Mouse (Mus musculus) hindbrain, embryonic 12.5 days (tissue): ENCODE measurements at regions not wholly inside any gene's neighbourhood (a gene's known extent, or its start where the extent isn't known, plus 50 kb on each side); places are given as distances from the start of the nearest gene placed in this dataset.

ENCODE experiments used
- ATAC-seq: fragments of 200-750 bp; cut with Nextera tagmentation; 2 replicates; pipeline ENCODE4 v1.8.0; 2017; ENCODE audit warnings: moderate TSS enrichment; ENCODE audit not compliant: low FRiP score
- H3K27ac ChIP-seq: fragments of 300-500 bp; sonication (generic); 2 replicates; pipeline ENCODE4 v1.5.1; 2016; ENCODE audit warnings: mild to moderate bottlenecking
- H3K27me3 ChIP-seq: fragments of 300-500 bp; sonication (generic); 2 replicates; pipeline ENCODE4 v1.6.1; 2016; ENCODE audit warnings: mild to moderate bottlenecking
- H3K36me3 ChIP-seq: fragments of 300-500 bp; sonication (generic); 2 replicates; pipeline ENCODE4 v1.6.1; 2016; ENCODE audit warnings: mild to moderate bottlenecking
- H3K4me1 ChIP-seq: fragments of 300-500 bp; sonication (generic); 2 replicates; pipeline ENCODE4 v1.6.1; 2016
- H3K4me2 ChIP-seq: fragments of 300-500 bp; sonication (generic); replicated peaks from 2 replicates; pipeline ENCODE4 v1.6.1; 2016; ENCODE audit warnings: mild to moderate bottlenecking
- H3K4me3 ChIP-seq: fragments of 300-500 bp; sonication (generic); 2 replicates; pipeline ENCODE4 v1.5.1; 2016; ENCODE audit warnings: mild to moderate bottlenecking
- H3K9ac ChIP-seq: fragments of 300-500 bp; sonication (generic); 2 replicates; pipeline ENCODE4 v1.6.1; 2016; ENCODE audit warnings: mild to moderate bottlenecking, moderate library complexity
- H3K9me3 ChIP-seq: fragments of 300-500 bp; sonication (generic); replicated peaks from 2 replicates; pipeline ENCODE4 v1.6.1; 2016; ENCODE audit warnings: mild to moderate bottlenecking
- WGBS: fragments of 180-500 bp; shearing (Covaris S2); methylation state at CpG from one replicate; pipeline ENCODE4 v1.1.7; 2016; 5-methylcytosine and 5-hydroxymethylcytosine counted together

DNA sequence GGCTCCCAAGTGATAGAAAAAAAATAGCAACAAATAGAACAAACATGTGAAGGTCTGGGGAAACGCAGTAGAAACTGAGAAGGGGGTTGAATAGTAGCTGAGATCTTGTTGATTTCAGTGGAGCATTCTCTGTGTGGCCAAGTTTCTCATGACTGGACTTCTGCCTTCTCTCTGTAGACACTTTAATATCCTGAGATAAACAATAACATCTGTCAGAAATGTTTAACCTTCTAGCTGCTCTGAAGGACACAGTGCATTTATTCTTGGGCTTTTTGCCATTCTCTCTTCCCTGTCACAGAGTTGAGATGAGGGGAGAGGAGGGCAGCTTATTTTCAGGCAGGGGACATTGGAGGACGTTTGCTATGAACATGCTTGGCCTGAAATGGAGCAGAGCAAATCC, 467.9 kb downstream of the Kctd12 start:
- no peak for ATAC-seq
- Histone ChIP-seq H3K4me2 (no peak overlapping the region), H3K9ac (no peak overlapping the region), H3K4me3 (no peak overlapping the region), H3K9me3 (no peaks in the 10 kb centered on the region), H3K36me3 (no peaks in the 10 kb centered on the region), H3K27ac (no peak overlapping the region), H3K4me1 (peaks cover 3% of the 10 kb centered on the region), H3K27me3 (no peaks in the 10 kb centered on the region)
- 52% methylated on average over 2 of the region's 2 CpGs for WGBS

GRCm38 (mm10) chr14:102512651-102513050, 469.8 kb downstream of the Kctd12 start:
- WGBS, result 76% methylated on average over 3 of the region's 3 CpGs
- Histone ChIP-seq H3K36me3 (no peaks in the 10 kb centered on the region), H3K4me1 (peaks cover 3% of the 10 kb centered on the region), H3K9me3 (no peaks in the 10 kb centered on the region), H3K4me2 (no peak overlapping the region), H3K4me3 (no peak overlapping the region), H3K9ac (no peak overlapping the region), H3K27ac (no peak overlapping the region), H3K27me3 (no peaks in the 10 kb centered on the region)
- no peak for ATAC-seq

DNA sequence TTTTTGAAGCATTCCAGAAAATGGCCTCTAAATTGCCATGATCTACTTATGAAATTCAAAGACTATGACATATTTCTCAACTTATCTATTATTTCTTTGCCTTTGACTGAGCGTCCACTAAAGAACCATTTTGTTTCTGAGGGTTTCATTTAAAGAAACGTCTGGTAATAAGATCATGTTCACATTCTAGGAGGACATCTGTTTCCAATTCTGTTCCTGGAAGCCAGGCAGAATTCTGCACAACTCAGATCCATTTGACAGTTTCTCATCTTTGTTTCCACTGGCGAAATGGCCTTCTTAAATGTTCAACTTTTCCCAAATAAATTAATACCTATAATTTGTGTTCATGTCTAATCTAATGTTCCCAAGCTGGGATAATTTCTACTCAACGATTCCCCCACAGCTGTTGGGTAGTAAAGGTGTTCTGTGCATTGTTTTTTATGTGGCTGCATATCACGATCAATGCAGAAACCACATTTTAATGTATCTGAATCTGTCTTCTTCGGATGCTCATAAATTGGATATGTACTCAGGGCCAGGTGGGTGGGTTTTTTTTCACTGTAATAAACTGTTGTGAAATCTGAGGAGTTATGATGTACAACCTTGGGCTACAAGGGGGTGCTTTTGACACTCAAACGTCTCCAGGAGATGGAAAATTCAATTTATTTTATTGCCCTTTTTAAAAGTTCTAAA, 470.6 kb downstream of the Kctd12 start:
- H3K27me3 ChIP-seq, result no peaks in the 10 kb centered on the region
- no peak for ATAC-seq
- no peak overlapping the region for H3K4me3 ChIP-seq
- no peaks in the 10 kb centered on the region for H3K36me3 ChIP-seq
- H3K4me1 ChIP-seq, result peaks cover 1% of the 10 kb centered on the region
- no peaks in the 10 kb centered on the region for H3K9me3 ChIP-seq
- no peak overlapping the region for H3K27ac ChIP-seq
- H3K4me2 ChIP-seq, result no peak overlapping the region
- H3K9ac ChIP-seq, result no peak overlapping the region
- 66% methylated on average over 7 of the region's 7 CpGs for WGBS

DNA sequence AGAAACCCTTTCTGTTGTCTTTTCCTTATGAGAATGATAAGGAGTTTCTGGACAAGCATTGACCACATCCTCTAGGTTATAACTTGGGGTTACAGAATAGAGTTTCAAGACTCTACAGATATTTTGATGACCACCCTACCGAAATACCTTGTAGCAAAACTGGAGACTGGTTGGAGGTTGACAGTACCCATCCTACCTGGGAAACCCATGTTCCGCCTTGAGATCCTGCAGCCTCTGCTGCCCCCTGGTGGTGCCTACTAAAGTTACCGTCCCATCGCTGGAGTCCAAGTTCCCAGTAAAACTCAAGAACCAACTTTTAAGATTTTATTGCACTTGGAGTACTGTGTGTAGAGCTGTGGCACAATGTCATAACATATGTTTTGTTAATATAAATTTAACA, 472.1 kb downstream of the Kctd12 start:
- peak; percentile 40; the same call in 1 of the 2 replicates for ATAC-seq

GRCm38 (mm10) chr14:102505696-102506321, 476.6 kb downstream of the Kctd12 start:
- WGBS, result 83% methylated on average over 3 of the region's 3 CpGs
- no peak for ATAC-seq
- H3K4me3 ChIP-seq, result no peak overlapping the region
- no peak overlapping the region for H3K27ac ChIP-seq
- no peaks in the 10 kb centered on the region for H3K9me3 ChIP-seq
- no peaks in the 10 kb centered on the region for H3K27me3 ChIP-seq
- H3K4me1 ChIP-seq, result no peaks in the 10 kb centered on the region
- no peak overlapping the region for H3K4me2 ChIP-seq
- H3K9ac ChIP-seq, result no peak overlapping the region
- no peaks in the 10 kb centered on the region for H3K36me3 ChIP-seq

More for the DNA sequence above, 472.1 kb downstream of the Kctd12 start:
- no peak overlapping the region for H3K9ac ChIP-seq
- no peak overlapping the region for H3K4me2 ChIP-seq
- H3K9me3 ChIP-seq, result no peaks in the 10 kb centered on the region
- no peaks in the 10 kb centered on the region for H3K4me1 ChIP-seq
- WGBS, result 34% methylated on average over 4 of the region's 4 CpGs
- H3K4me3 ChIP-seq, result no peak overlapping the region
- H3K36me3 ChIP-seq, result no peaks in the 10 kb centered on the region
- H3K27me3 ChIP-seq, result no peaks in the 10 kb centered on the region
- no peak overlapping the region for H3K27ac ChIP-seq

- no peak for ATAC-seq
- WGBS, result 93% methylated on average over 1 of the region's 1 CpGs
- H3K9me3 ChIP-seq, result no peaks in the 10 kb centered on the region
- H3K36me3 ChIP-seq, result no peaks in the 10 kb centered on the region
- no peaks in the 10 kb centered on the region for H3K4me1 ChIP-seq
- no peak overlapping the region for H3K27ac ChIP-seq
- no peak overlapping the region for H3K4me3 ChIP-seq
- no peaks in the 10 kb centered on the region for H3K27me3 ChIP-seq
- H3K4me2 ChIP-seq, result no peak overlapping the region
- H3K9ac ChIP-seq, result no peak overlapping the region
Observed at GRCm38 (mm10) chr14:102497179-102497578, 485.3 kb downstream of the Kctd12 start.

DNA sequence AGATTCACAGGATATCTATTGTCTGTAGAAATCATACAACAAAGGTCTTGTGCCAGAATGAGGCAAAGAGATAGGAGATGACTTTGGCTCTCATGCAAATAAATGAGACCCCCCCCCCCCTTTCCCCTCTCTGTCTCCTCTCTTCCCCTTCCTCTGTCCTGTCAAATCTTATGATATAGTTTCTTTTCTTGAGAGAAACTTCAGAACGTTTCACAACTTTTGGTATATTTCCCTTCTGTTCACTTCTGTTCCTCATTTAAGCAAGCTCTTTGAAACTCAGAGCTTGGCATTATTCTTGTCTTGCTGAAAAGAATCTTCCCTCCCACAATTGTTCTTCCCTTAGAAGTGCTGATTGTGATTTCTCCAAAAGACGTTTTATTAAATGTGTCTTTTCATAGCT, 490.1 kb downstream of the Kctd12 start:
- no peak overlapping the region for H3K27ac ChIP-seq
- no peaks in the 10 kb centered on the region for H3K36me3 ChIP-seq
- no peak overlapping the region for H3K9ac ChIP-seq
- no peak for ATAC-seq
- no peaks in the 10 kb centered on the region for H3K27me3 ChIP-seq
- H3K4me3 ChIP-seq, result no peak overlapping the region
- no peaks in the 10 kb centered on the region for H3K4me1 ChIP-seq
- H3K4me2 ChIP-seq, result no peak overlapping the region
- H3K9me3 ChIP-seq, result no peaks in the 10 kb centered on the region
- WGBS, result 66% methylated on average over 2 of the region's 2 CpGs

- H3K9ac ChIP-seq, result no peak overlapping the region
- no peak for ATAC-seq
Observed at GRCm38 (mm10) chr14:102491205-102491604, 491.2 kb downstream of the Kctd12 start.

GRCm38 (mm10) chr14:102477162-102477561, 505.3 kb downstream of the Kctd12 start:
- Histone ChIP-seq H3K4me2 (no peak overlapping the region), H3K27ac (no peak overlapping the region), H3K4me3 (no peak overlapping the region), H3K36me3 (no peaks in the 10 kb centered on the region), H3K27me3 (no peaks in the 10 kb centered on the region), H3K4me1 (no peaks in the 10 kb centered on the region), H3K9ac (no peak overlapping the region), H3K9me3 (no peaks in the 10 kb centered on the region)
- no peak for ATAC-seq
- 88% methylated on average over 2 of the region's 2 CpGs for WGBS

More at GRCm38 (mm10) chr14:102491205-102491604, 491.2 kb downstream of the Kctd12 start:
- Histone ChIP-seq H3K27me3 (no peaks in the 10 kb centered on the region), H3K4me3 (no peak overlapping the region), H3K36me3 (no peaks in the 10 kb centered on the region), H3K9me3 (no peaks in the 10 kb centered on the region), H3K4me2 (no peak overlapping the region), H3K4me1 (no peaks in the 10 kb centered on the region), H3K27ac (no peak overlapping the region)
- WGBS, result 92% methylated on average over 1 of the region's 1 CpGs

DNA sequence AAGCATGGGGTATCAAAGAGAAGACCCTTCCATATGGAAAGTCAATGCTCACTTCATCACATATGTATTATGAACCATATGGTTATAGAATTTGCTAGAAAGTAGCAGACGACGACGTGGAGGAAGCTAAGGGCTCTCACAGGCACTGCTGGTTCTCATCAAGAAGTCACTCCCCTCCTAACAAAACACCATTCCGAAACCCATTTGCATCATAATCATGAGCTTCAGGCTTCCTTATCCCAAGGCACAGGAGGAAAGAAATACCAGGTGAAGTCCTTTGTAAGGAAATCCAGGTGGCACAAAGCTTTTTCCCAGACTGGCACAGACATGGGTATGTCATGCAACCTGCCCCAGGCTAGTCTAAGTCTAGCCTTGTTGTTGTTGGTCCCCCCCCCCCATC, 513.1 kb downstream of the Kctd12 start:
- no peaks in the 10 kb centered on the region for H3K4me1 ChIP-seq
- no peaks in the 10 kb centered on the region for H3K36me3 ChIP-seq
- ATAC-seq, result no peak
- WGBS, result 55% methylated on average over 4 of the region's 4 CpGs
- no peak overlapping the region for H3K27ac ChIP-seq
- no peak overlapping the region for H3K4me3 ChIP-seq
- no peak overlapping the region for H3K4me2 ChIP-seq
- H3K9me3 ChIP-seq, result no peaks in the 10 kb centered on the region
- H3K27me3 ChIP-seq, result no peaks in the 10 kb centered on the region
- H3K9ac ChIP-seq, result no peak overlapping the region

DNA sequence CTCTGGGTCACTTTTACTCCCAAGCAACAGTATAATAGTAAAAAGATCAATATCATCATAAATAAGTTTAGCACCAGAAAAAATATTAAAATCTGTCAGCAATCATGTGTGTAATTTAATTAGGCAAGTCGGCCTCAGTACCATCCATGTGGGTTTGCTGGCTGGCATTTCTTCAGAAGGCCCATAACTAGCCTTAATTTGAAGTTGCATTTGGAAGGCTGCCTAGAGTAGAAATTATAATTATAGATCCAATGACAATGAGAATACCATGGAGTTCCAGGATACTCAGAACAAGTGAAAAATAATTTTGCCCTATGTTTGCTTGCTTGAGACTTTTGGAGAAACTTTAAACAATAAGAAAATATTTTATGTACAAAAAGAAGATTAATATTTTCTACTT, 521.4 kb downstream of the Kctd12 start:
- H3K4me3 ChIP-seq, result no peak overlapping the region
- H3K36me3 ChIP-seq, result no peaks in the 10 kb centered on the region
- no peak overlapping the region for H3K4me2 ChIP-seq
- H3K27ac ChIP-seq, result no peak overlapping the region
- no peak overlapping the region for H3K9ac ChIP-seq
- WGBS, result 90% methylated on average over 1 of the region's 1 CpGs
- no peaks in the 10 kb centered on the region for H3K4me1 ChIP-seq
- H3K27me3 ChIP-seq, result no peaks in the 10 kb centered on the region
- no peaks in the 10 kb centered on the region for H3K9me3 ChIP-seq
- no peak for ATAC-seq

DNA sequence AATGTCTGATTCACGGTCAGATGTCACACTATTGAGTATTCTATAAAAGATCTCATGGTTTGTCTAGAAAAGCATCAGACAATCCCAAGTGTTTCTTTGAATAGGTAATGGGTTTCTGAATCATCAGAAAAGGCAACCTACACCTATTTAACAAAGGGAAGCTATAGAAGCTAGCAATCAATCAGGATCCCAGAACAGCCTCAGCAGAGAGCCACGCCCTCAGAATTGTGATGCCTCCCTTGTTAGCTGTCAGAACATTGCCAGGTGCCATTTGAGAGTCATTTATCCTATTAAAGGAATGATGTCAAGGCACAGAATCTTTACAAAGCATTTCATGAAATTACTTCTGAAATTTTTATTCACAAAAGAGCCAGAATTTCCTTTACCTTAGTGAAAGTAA, 542.7 kb downstream of the Kctd12 start:
- no peak overlapping the region for H3K4me3 ChIP-seq
- no peak for ATAC-seq
- no peak overlapping the region for H3K4me2 ChIP-seq
- no peaks in the 10 kb centered on the region for H3K27me3 ChIP-seq
- H3K9ac ChIP-seq, result no peak overlapping the region
- H3K4me1 ChIP-seq, result no peaks in the 10 kb centered on the region
- no peaks in the 10 kb centered on the region for H3K9me3 ChIP-seq
- no peak overlapping the region for H3K27ac ChIP-seq
- WGBS, result 43% methylated on average over 2 of the region's 2 CpGs
- no peaks in the 10 kb centered on the region for H3K36me3 ChIP-seq
